Mouse (Mus musculus) liver, adult 2 months (tissue): ENCODE results near the gene Syce3. TPM values are rescaled to one million over a fixed set of nuclear protein-coding genes. Genes with fewer than 3 reads are reported as not detected.

ENCODE experiments used
- DNase-seq: peaks from one replicate; pipeline ENCODE4 v3.0.0-alpha.2; 2011; ENCODE audit warnings: low read depth, low spot score; ENCODE audit errors: extremely low read depth
- H3K27ac ChIP-seq: fragments of 200-500 bp; replicated peaks from 2 replicates; pipeline ENCODE4 v1.5.1; 2012; ENCODE audit warnings: low read depth, mild to moderate bottlenecking, control low read depth, inconsistent platforms, low read length; ENCODE audit not compliant: insufficient read depth
- H3K27me3 ChIP-seq: fragments of 200-500 bp; 2 replicates; pipeline ENCODE4 v1.6.1; 2012; ENCODE audit warnings: mild to moderate bottlenecking, moderate library complexity, low read length, inconsistent platforms; ENCODE audit not compliant: control insufficient read depth, insufficient read depth
- H3K36me3 ChIP-seq: fragments of 200-500 bp; 2 replicates; pipeline ENCODE4 v1.6.1; 2012; ENCODE audit warnings: low read length, inconsistent platforms; ENCODE audit not compliant: control insufficient read depth, insufficient read depth
- H3K4me1 ChIP-seq: fragments of 200-500 bp; 2 replicates; pipeline ENCODE4 v1.6.1; 2011; ENCODE audit warnings: low read length; ENCODE audit not compliant: control insufficient read depth, insufficient read depth
- H3K4me3 ChIP-seq: fragments of 200-500 bp; 2 replicates; pipeline ENCODE4 v1.5.1; 2011; ENCODE audit warnings: low read depth, mild to moderate bottlenecking, control low read depth, low read length, moderate library complexity; ENCODE audit not compliant: insufficient read depth
- H3K79me2 ChIP-seq: fragments of 200-500 bp; 2 replicates; pipeline ENCODE4 v1.6.1; 2012; ENCODE audit warnings: inconsistent platforms, mild to moderate bottlenecking, low read length, moderate library complexity; ENCODE audit not compliant: control insufficient read depth, insufficient read depth
- H3K9ac ChIP-seq: fragments of 200-500 bp; 2 replicates; pipeline ENCODE4 v1.6.1; 2012; ENCODE audit warnings: low read depth, mild to moderate bottlenecking, control low read depth, inconsistent platforms, low read length
- CTCF ChIP-seq: fragments of 200-500 bp; IDR thresholded peaks from 2 replicates; pipeline ENCODE4 v1.5.1; 2011; ENCODE audit warnings: low read depth, low read length, control low read depth
- POLR2A ChIP-seq: fragments of 200-500 bp; IDR thresholded peaks from 2 replicates; pipeline ENCODE4 v1.6.1; 2011; ENCODE audit warnings: low read length, control low read depth; ENCODE audit not compliant: insufficient read depth; ENCODE audit errors: extremely low read depth
- WGBS: fragments of 180-500 bp; shearing (Covaris S2); methylation state at CpG from one replicate; pipeline ENCODE4 v1.1.7; 2018; 5-methylcytosine and 5-hydroxymethylcytosine counted together
- polyA plus RNA-seq: library from polyadenylated mRNA; depleted of rRNA; stranded (reverse); fragments of >200 nt; gene quantifications from 2 replicates; pipeline ENCODE4 v1.2.3, GENCODE M21; 2012
- total RNA-seq: library from RNA; depleted of rRNA; stranded (reverse); fragments of >200 nt; gene quantifications from 2 replicates; pipeline ENCODE4 v1.2.3, GENCODE M21; 2014

Gene Syce3
- total and polyA plus RNA-seq, 2 experiments, result not detected

- no peak overlapping the region for H3K9ac ChIP-seq
- no peaks in the 10 kb centered on the region for H3K27me3 ChIP-seq
- no peaks in the 10 kb centered on the region for H3K79me2 ChIP-seq
- no peak overlapping the region for H3K27ac ChIP-seq
- no peaks in the 10 kb centered on the region for H3K36me3 ChIP-seq
- H3K4me3 ChIP-seq, result no peak overlapping the region
- H3K4me1 ChIP-seq, result no peaks in the 10 kb centered on the region
- no peak for DNase-seq
- WGBS, result 94% methylated on average over 10 of the region's 10 CpGs
- TF ChIP-seq CTCF (no peak), POLR2A (no peak)
These were observed 20.2 kb downstream of the Syce3 start for GRCm38 (mm10) chr15:89390081-89390480.

GRCm38 (mm10) chr15:89387127-89387526 is 23.2 kb downstream of the Syce3 start:
- no peaks in the 10 kb centered on the region for H3K36me3 ChIP-seq
- H3K27me3 ChIP-seq, result no peaks in the 10 kb centered on the region
- H3K27ac ChIP-seq, result no peak overlapping the region
- no peaks in the 10 kb centered on the region for H3K79me2 ChIP-seq
- H3K9ac ChIP-seq, result no peak overlapping the region
- no peak for DNase-seq
- 46% methylated on average over 12 of the region's 12 CpGs for WGBS
- H3K4me1 ChIP-seq, result no peaks in the 10 kb centered on the region
- TF ChIP-seq POLR2A (no peak), CTCF (no peak)
- no peak overlapping the region for H3K4me3 ChIP-seq

- TF ChIP-seq CTCF (no peak), POLR2A (no peak)
- H3K27ac ChIP-seq, result no peak within 1 kb of the TSS
- H3K4me1 ChIP-seq, result no peaks in the 10 kb centered on the region
- WGBS, result 96% methylated on average over 7 of the region's 7 CpGs
- no peaks in the 10 kb centered on the region for H3K36me3 ChIP-seq
- H3K4me3 ChIP-seq, result no peak within 1 kb of the TSS
- no peak within 1 kb of the TSS for H3K9ac ChIP-seq
- H3K79me2 ChIP-seq, result no peaks in the 10 kb centered on the region
- H3K27me3 ChIP-seq, result no peaks in the 10 kb centered on the region
- DNase-seq, result no peak
These were observed 25.7 kb downstream of the Syce3 start, which contains the start of gene Klhdc7b for GRCm38 (mm10) chr15:89384617-89385016. TSS of gene Klhdc7b (plus strand) at chr15:89384917.

GRCm38 (mm10) chr15:89379429-89379828 is 30.9 kb downstream of the Syce3 start:
- Histone ChIP-seq H3K79me2 (no peaks in the 10 kb centered on the region), H3K27me3 (no peaks in the 10 kb centered on the region), H3K27ac (peak overlapping the region; percentile 90; the same call in 1 of the 2 replicates), H3K4me1 (peaks cover 14% of the 10 kb centered on the region), H3K9ac (peak overlapping the region; percentile 53), H3K36me3 (no peaks in the 10 kb centered on the region), H3K4me3 (peak overlapping the region; percentile 50; the same call in 1 of the 2 replicates)
- 34% methylated on average over 10 of the region's 10 CpGs for WGBS
- no peak for TF ChIP-seq POLR2A
- no peak for TF ChIP-seq CTCF
- no peak for DNase-seq

- peak; percentile 67 for DNase-seq
- Histone ChIP-seq H3K9ac (peak within 1 kb of the TSS; percentile 53), H3K4me1 (peaks cover 14% of the 10 kb centered on the region), H3K79me2 (peaks cover 4% of the 10 kb centered on the region; the same call in 1 of the 2 replicates), H3K36me3 (no peaks in the 10 kb centered on the region), H3K27me3 (no peaks in the 10 kb centered on the region), H3K4me3 (peak within 1 kb of the TSS; percentile 50), H3K27ac (peak within 1 kb of the TSS; percentile 90)
- TF ChIP-seq POLR2A, result no peak
- TF ChIP-seq CTCF, result no peak
- 1% methylated on average over 33 of the region's 33 CpGs for WGBS
These were observed 31.4 kb downstream of the Syce3 start, which contains the start of gene Odf3b for GRCm38 (mm10) chr15:89378831-89379401. TSS of gene Odf3b (minus strand) at chr15:89379282.
